Mouse (Mus musculus) liver, embryonic 14.5 days (tissue): ENCODE data around the gene Gcnt7. TPM values are rescaled to one million over a fixed set of nuclear protein-coding genes. Genes with fewer than 3 reads are reported as not detected.

Experiments used
- ATAC-seq: fragments of 200-750 bp; cut with Nextera tagmentation; 2 replicates; pipeline ENCODE4 v1.8.0; 2017; ENCODE audit warnings: moderate number of reproducible peaks, mild to moderate bottlenecking, moderate library complexity; ENCODE audit not compliant: insufficient read depth
- DNase-seq, 3 experiments: peaks; one replicate each; pipeline ENCODE4 v3.0.0-alpha.2; 2012 to 2013; ENCODE audit warnings: low read depth in 3 of 3, low spot score in 3 of 3
- H3K27ac ChIP-seq: fragments of 300-500 bp; sonication (generic); 2 replicates; pipeline ENCODE4 v1.5.1; 2014; ENCODE audit warnings: moderate library complexity, mild to moderate bottlenecking, control low read depth, inconsistent platforms
- H3K27me3 ChIP-seq: fragments of 300-500 bp; sonication (generic); 2 replicates; pipeline ENCODE4 v1.6.1; 2014; ENCODE audit warnings: mild to moderate bottlenecking, low read length, moderate library complexity; ENCODE audit not compliant: control insufficient read depth, insufficient read depth
- H3K36me3 ChIP-seq: fragments of 300-500 bp; sonication (generic); replicated peaks from 2 replicates; pipeline ENCODE4 v1.6.1; 2014; ENCODE audit warnings: low read depth; ENCODE audit not compliant: control insufficient read depth, insufficient read depth
- H3K4me1 ChIP-seq, 2 experiments: fragments of 200-500 bp in 1 of 2; fragments of 300-500 bp in 1 of 2; sonication (generic) in 1 of 2; replicated peaks; 2 replicates each; pipeline ENCODE4 v1.6.1; 2012 to 2014; ENCODE audit warnings: antibody characterized with exemption in 1 of 2, inconsistent platforms in 1 of 2, low read length in 1 of 2; ENCODE audit not compliant: control insufficient read depth in 2 of 2, insufficient read depth in 2 of 2
- H3K4me2 ChIP-seq: fragments of 300-500 bp; sonication (generic); 2 replicates; pipeline ENCODE4 v1.6.1; 2014; ENCODE audit warnings: low read depth, mild to moderate bottlenecking, control low read depth, moderate library complexity
- H3K4me3 ChIP-seq, 2 experiments: fragments of 200-500 bp in 1 of 2; fragments of 300-500 bp in 1 of 2; sonication (generic) in 1 of 2; 2 replicates each; pipeline ENCODE4 v1.5.1; 2012 to 2014; ENCODE audit warnings: low read depth in 2 of 2, low read length in 2 of 2, mild to moderate bottlenecking in 2 of 2, control low read depth in 1 of 2, inconsistent platforms in 1 of 2, moderate library complexity in 1 of 2; ENCODE audit not compliant: insufficient read depth in 1 of 2
- H3K9ac ChIP-seq: fragments of 300-500 bp; sonication (generic); replicated peaks from 2 replicates; pipeline ENCODE4 v1.6.1; 2014; ENCODE audit warnings: mild to moderate bottlenecking, control low read depth, moderate library complexity
- H3K9me3 ChIP-seq: fragments of 300-500 bp; sonication (generic); 2 replicates; pipeline ENCODE4 v1.6.1; 2016; ENCODE audit warnings: low read length, mixed read lengths; ENCODE audit not compliant: control insufficient read depth
- CTCF ChIP-seq: IDR thresholded peaks from 2 replicates; pipeline ENCODE4 v1.5.1; 2016; ENCODE audit warnings: antibody characterized with exemption, low read depth, control low read depth
- EP300 ChIP-seq: IDR thresholded peaks from 2 replicates; pipeline ENCODE4 v1.6.1; 2016; ENCODE audit warnings: antibody characterized with exemption, low read depth
- WGBS: fragments of 180-500 bp; shearing (Covaris S2); extraction: QIAGEN DNeasy Blood & Tissue Kit; methylation state at CpG from one replicate; pipeline ENCODE4 v1.1.7; 2014; ENCODE audit not compliant: insufficient replicate concordance; 5-methylcytosine and 5-hydroxymethylcytosine counted together
- polyA plus RNA-seq, 2 experiments: library from polyadenylated mRNA; depleted of rRNA in 1 of 2; stranded (reverse) in 1 of 2; unstranded in 1 of 2; fragments of >200 nt; fragmentation: Nextera tagmentation in 1 of 2; extraction: Ambion mirVana in 1 of 2; gene quantifications; 2 replicates each; pipeline versions ENCODE4 v1.2.1 to v1.2.3; 2012 to 2014

Gcnt7 gene
- polyA plus RNA-seq, 2 experiments: 0.24 TPM; not detected in 1

- Histone ChIP-seq H3K4me3 (no peak overlapping the region), H3K9me3 (no peaks in the 10 kb centered on the region), H3K4me2 (no peak overlapping the region), H3K4me1 (peaks cover 0 to 5% of the 10 kb centered on the region in 2 experiments; a peak in 3 of 4 replicates), H3K9ac (no peak overlapping the region), H3K36me3 (no peaks in the 10 kb centered on the region), H3K27me3 (no peaks in the 10 kb centered on the region), H3K27ac (no peak overlapping the region)
- DNase-seq (no peak), ATAC-seq (no peak)
- no peak for TF ChIP-seq CTCF
- TF ChIP-seq EP300: no peak
- WGBS: 39% methylated on average over 3 of the region's 3 CpGs
These were observed 40.4 kb upstream of the Gcnt7 start for GRCm38 (mm10) chr2:172498823-172499222.

GRCm38 (mm10) chr2:172496736-172497345, 38.4 kb upstream of the Gcnt7 start:
- H3K4me3 ChIP-seq: no peak overlapping the region
- H3K9me3 ChIP-seq: no peaks in the 10 kb centered on the region
- 62% methylated on average over 8 of the region's 8 CpGs for WGBS
- DNase-seq: no peak
- no peak for ATAC-seq
- peaks cover 0 to 5% of the 10 kb centered on the region in 2 experiments; a peak in 3 of 4 replicates for H3K4me1 ChIP-seq
- no peaks in the 10 kb centered on the region for H3K27me3 ChIP-seq
- no peak overlapping the region for H3K27ac ChIP-seq
- H3K4me2 ChIP-seq: no peak overlapping the region
- no peak for TF ChIP-seq CTCF
- no peak for TF ChIP-seq EP300
- H3K9ac ChIP-seq: no peak overlapping the region
- no peaks in the 10 kb centered on the region for H3K36me3 ChIP-seq

GRCm38 (mm10) chr2:172484696-172485370, 26.4 kb upstream of the Gcnt7 start:
- DNase-seq (no peak), ATAC-seq (no peak)
- TF ChIP-seq CTCF (no peak), EP300 (no peak)
- Histone ChIP-seq H3K4me3 (no peak overlapping the region), H3K4me2 (no peak overlapping the region), H3K4me1 (no peaks in the 10 kb centered on the region), H3K36me3 (no peaks in the 10 kb centered on the region), H3K9me3 (no peaks in the 10 kb centered on the region), H3K27ac (no peak overlapping the region), H3K27me3 (no peaks in the 10 kb centered on the region), H3K9ac (no peak overlapping the region)
- 47% methylated on average over 12 of the region's 12 CpGs for WGBS

DNA sequence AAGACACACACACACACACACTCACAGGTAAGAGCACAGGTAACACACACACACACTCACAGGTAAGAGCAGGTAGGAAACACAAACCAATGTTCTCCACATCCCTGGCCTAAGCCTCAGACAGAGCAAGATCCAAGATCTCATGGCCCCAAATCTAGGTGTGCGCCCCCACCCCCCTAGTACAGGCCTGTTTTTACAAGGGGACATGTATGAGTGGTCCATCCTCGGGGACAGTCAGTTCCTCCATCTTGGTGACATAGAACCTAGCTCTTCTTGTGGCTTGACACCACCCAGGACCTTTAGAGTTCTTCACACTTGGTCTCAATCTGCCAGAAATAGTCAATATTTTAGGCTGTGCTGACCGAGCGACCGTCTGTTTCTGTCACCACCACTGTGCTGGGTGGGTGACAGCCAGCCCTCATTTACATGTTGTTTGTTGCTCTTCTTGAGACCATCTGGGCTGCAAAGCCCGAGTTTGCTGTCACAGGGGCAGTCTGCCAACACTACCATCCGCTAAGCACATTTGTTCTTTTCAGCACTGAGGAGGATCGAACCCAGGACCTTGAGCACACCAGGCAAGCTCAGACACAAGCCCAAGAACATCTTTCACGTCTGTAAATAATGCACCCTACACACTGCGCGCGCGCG, 25.5 kb upstream of the Gcnt7 start:
- no peaks in the 10 kb centered on the region for H3K9me3 ChIP-seq
- no peak for ATAC-seq
- no peaks in the 10 kb centered on the region for H3K27me3 ChIP-seq
- H3K4me2 ChIP-seq: no peak overlapping the region
- H3K4me1 ChIP-seq: no peaks in the 10 kb centered on the region
- no peaks in the 10 kb centered on the region for H3K36me3 ChIP-seq
- no peak overlapping the region for H3K9ac ChIP-seq
- no peak overlapping the region for H3K27ac ChIP-seq
- no peak for DNase-seq
- 77% methylated on average over 14 of the region's 14 CpGs for WGBS
- no peak overlapping the region for H3K4me3 ChIP-seq
- TF ChIP-seq EP300 (no peak), CTCF (no peak)
